Mouse (Mus musculus) layer of hippocampus, adult 9-10 months (tissue): ENCODE measurements at regions not wholly inside any gene's neighbourhood (a gene's known extent, or its start where the extent isn't known, plus 50 kb on each side); places are given as distances from the start of the nearest gene placed in this dataset.
"Not testable (repeated sequence)": the region's sequence is repeated elsewhere in the genome, so short reads cannot be mapped to it uniquely, and the experiment has no call there.

ENCODE experiments used
- DNase-seq: peaks from one replicate; pipeline ENCODE4 v3.0.0; 2022; ENCODE audit warnings: low spot score

GRCm38 (mm10) chrX:77307374-77307773, 203.4 kb upstream of the Tbl1x start:
- no peak for DNase-seq

GRCm38 (mm10) chrX:77314384-77314783, 196.4 kb upstream of the Tbl1x start:
- DNase-seq: no peak

GRCm38 (mm10) chrX:77323644-77324043, 187.2 kb upstream of the Tbl1x start:
- DNase-seq: no peak

GRCm38 (mm10) chrX:77353181-77353580, 157.6 kb upstream of the Tbl1x start:
- DNase-seq: no peak

- no peak for DNase-seq
These were observed 150.3 kb upstream of the Tbl1x start for GRCm38 (mm10) chrX:77360551-77360950.

GRCm38 (mm10) chrX:77361106-77361505, 149.7 kb upstream of the Tbl1x start:
- no peak for DNase-seq

GRCm38 (mm10) chrX:77363657-77364056, 147.2 kb upstream of the Tbl1x start:
- no peak for DNase-seq

- no peak for DNase-seq
These were observed 143.5 kb upstream of the Tbl1x start for GRCm38 (mm10) chrX:77367351-77367750.

GRCm38 (mm10) chrX:77387271-77387670, 123.5 kb upstream of the Tbl1x start:
- DNase-seq: no peak

GRCm38 (mm10) chrX:77391760-77392446, 118.9 kb upstream of the Tbl1x start:
- DNase-seq: no peak

- no peak for DNase-seq
These were observed 103.9 kb upstream of the Tbl1x start for GRCm38 (mm10) chrX:77406896-77407295.

- DNase-seq: no peak
These were observed 102.9 kb upstream of the Tbl1x start for GRCm38 (mm10) chrX:77407925-77408324.

GRCm38 (mm10) chrX:77409370-77409769, 101.4 kb upstream of the Tbl1x start:
- no peak for DNase-seq

- no peak for DNase-seq
These were observed 100.0 kb upstream of the Tbl1x start for GRCm38 (mm10) chrX:77410812-77411211.

- no peak for DNase-seq
These were observed 96.7 kb upstream of the Tbl1x start for GRCm38 (mm10) chrX:77414156-77414555.

GRCm38 (mm10) chrX:77417766-77418165, 93.0 kb upstream of the Tbl1x start:
- DNase-seq: no peak

GRCm38 (mm10) chrX:77422206-77422605, 88.6 kb upstream of the Tbl1x start:
- DNase-seq: no peak

- DNase-seq: no peak
These were observed 85.8 kb upstream of the Tbl1x start for GRCm38 (mm10) chrX:77424792-77425727.

GRCm38 (mm10) chrX:77425728-77426102, 85.1 kb upstream of the Tbl1x start:
- DNase-seq: not testable (repeated sequence)

- not testable (repeated sequence) for DNase-seq
These were observed 84.0 kb upstream of the Tbl1x start for GRCm38 (mm10) chrX:77426836-77427235.

- no peak for DNase-seq
These were observed 78.7 kb upstream of the Tbl1x start for GRCm38 (mm10) chrX:77432001-77432565.

GRCm38 (mm10) chrX:77432846-77433810, 77.7 kb upstream of the Tbl1x start:
- DNase-seq: peak; percentile 79
